Mouse (Mus musculus): ENCODE results near the gene Ppp1r9b.
"Not testable (repeated sequence)": the region's sequence is repeated elsewhere in the genome, so short reads cannot be mapped to it uniquely, and the experiment has no call there.

The Ppp1r9b gene

GRCm38 (mm10) chr11:94990749-94991577, at the start of gene Ppp1r9b:
TSS of gene Ppp1r9b (plus strand) at chr11:94991035.
- peak in 1 of 2 experiments; percentile 92 for DNase-seq (ENCODE audit: low spot score in 2 of 2)

GRCm38 (mm10) chr11:94941121-94941520, 49.7 kb upstream of the Ppp1r9b start:
- no peak for DNase-seq (ENCODE audit: low spot score in 2 of 2)

GRCm38 (mm10) chr11:94941776-94942175, 49.1 kb upstream of the Ppp1r9b start:
- no peak for DNase-seq (ENCODE audit: low spot score in 2 of 2)

GRCm38 (mm10) chr11:94942282-94943023, 48.4 kb upstream of the Ppp1r9b start:
- peak in 1 of 2 experiments; percentile 47 for DNase-seq (ENCODE audit: low spot score in 2 of 2)

GRCm38 (mm10) chr11:94943054-94943453, 47.8 kb upstream of the Ppp1r9b start:
- DNase-seq (ENCODE audit: low spot score in 2 of 2), result no peak

- DNase-seq (ENCODE audit: low spot score in 2 of 2), result no peak
Measured at GRCm38 (mm10) chr11:94944295-94944694, 46.5 kb upstream of the Ppp1r9b start.

- DNase-seq (ENCODE audit: low spot score in 2 of 2), result no peak
Measured at GRCm38 (mm10) chr11:94945236-94945635, 45.6 kb upstream of the Ppp1r9b start.

- no peak for DNase-seq (ENCODE audit: low spot score in 2 of 2)
Measured at GRCm38 (mm10) chr11:94952169-94952568, 38.7 kb upstream of the Ppp1r9b start.

- DNase-seq (ENCODE audit: low spot score in 2 of 2), result no peak
Measured at GRCm38 (mm10) chr11:94955103-94955502, 35.7 kb upstream of the Ppp1r9b start.

- DNase-seq (ENCODE audit: low spot score in 2 of 2), result no peak
Measured at GRCm38 (mm10) chr11:94957693-94958064, 33.2 kb upstream of the Ppp1r9b start.

GRCm38 (mm10) chr11:94958065-94958858, 32.6 kb upstream of the Ppp1r9b start:
- no peak for DNase-seq (ENCODE audit: low spot score in 2 of 2)

- DNase-seq (ENCODE audit: low spot score in 2 of 2), result no peak
Measured at GRCm38 (mm10) chr11:94962534-94963101, 28.2 kb upstream of the Ppp1r9b start.

- no peak for DNase-seq (ENCODE audit: low spot score in 2 of 2)
Measured at GRCm38 (mm10) chr11:94967419-94967818, 23.4 kb upstream of the Ppp1r9b start, which contains the start of gene Hils1. TSS of gene Hils1 (plus strand) at chr11:94967593.

GRCm38 (mm10) chr11:94968187-94968586, 22.6 kb upstream of the Ppp1r9b start:
- DNase-seq (ENCODE audit: low spot score in 2 of 2), result no peak

- not testable (repeated sequence) for DNase-seq (ENCODE audit: low spot score in 2 of 2)
Measured at GRCm38 (mm10) chr11:94969709-94970108, 21.1 kb upstream of the Ppp1r9b start.

GRCm38 (mm10) chr11:94970210-94970943, 20.5 kb upstream of the Ppp1r9b start:
- DNase-seq (ENCODE audit: low spot score in 2 of 2), result peak in 1 of 2 experiments; percentile 78

- DNase-seq (ENCODE audit: low spot score in 2 of 2), result no peak
Measured at GRCm38 (mm10) chr11:94971895-94972615, 18.8 kb upstream of the Ppp1r9b start.

GRCm38 (mm10) chr11:94972887-94973286, 17.9 kb upstream of the Ppp1r9b start:
- DNase-seq (ENCODE audit: low spot score in 2 of 2), result no peak

GRCm38 (mm10) chr11:94973313-94973712, 17.5 kb upstream of the Ppp1r9b start:
- DNase-seq (ENCODE audit: low spot score in 2 of 2), result no peak

GRCm38 (mm10) chr11:94974951-94975350, 15.9 kb upstream of the Ppp1r9b start:
- DNase-seq (ENCODE audit: low spot score in 2 of 2), result no peak
